Mouse (Mus musculus): Measurements from ENCODE around the gene Doc2g. TPM values are rescaled to one million over a fixed set of nuclear protein-coding genes. Genes with fewer than 3 reads are reported as not detected.
"Not testable (repeated sequence)": the region's sequence is repeated elsewhere in the genome, so short reads cannot be mapped to it uniquely, and the experiment has no call there.

Doc2g gene
- 1 to 10 TPM; 2.9 to 3.2 TPM for total RNA-seq (2021)
- long read RNA-seq, partial matches to known transcripts = 0 of 1 reads
- long read RNA-seq, other reads (novel, unspliced or antisense) = 1 of 1 reads

GRCm38 (mm10) chr19:4003112-4003511, at the start of gene Doc2g:
Gene Doc2g, plus strand, starts transcription at chr19:4003313.
- no peak for DNase-seq (ENCODE audit: low spot score in 2 of 2)

GRCm38 (mm10) chr19:3955033-3955432, 48.1 kb upstream of the Doc2g start:
- DNase-seq (ENCODE audit: low spot score in 2 of 2) = no peak

GRCm38 (mm10) chr19:3955804-3956203, 47.3 kb upstream of the Doc2g start:
- DNase-seq (ENCODE audit: low spot score in 2 of 2) = no peak

- DNase-seq (ENCODE audit: low spot score in 2 of 2) = not testable (repeated sequence)
Measured at GRCm38 (mm10) chr19:3957296-3958036, 45.6 kb upstream of the Doc2g start.

- DNase-seq (ENCODE audit: low spot score in 2 of 2) = peak in 1 of 2 experiments; percentile 19
Measured at GRCm38 (mm10) chr19:3958470-3958869, 44.6 kb upstream of the Doc2g start, which contains the start of gene Aldh3b3. Gene Aldh3b3, plus strand, starts transcription at chr19:3958645.

GRCm38 (mm10) chr19:3959030-3959429, 44.1 kb upstream of the Doc2g start:
- no peak for DNase-seq (ENCODE audit: low spot score in 2 of 2)

- no peak for DNase-seq (ENCODE audit: low spot score in 2 of 2)
Measured at GRCm38 (mm10) chr19:3960211-3960610, 42.9 kb upstream of the Doc2g start.

GRCm38 (mm10) chr19:3961805-3962204, 41.3 kb upstream of the Doc2g start:
- not testable (repeated sequence) for DNase-seq (ENCODE audit: low spot score in 2 of 2)

- DNase-seq (ENCODE audit: low spot score in 2 of 2) = no peak
Measured at GRCm38 (mm10) chr19:3962469-3962868, 40.6 kb upstream of the Doc2g start.

GRCm38 (mm10) chr19:3964030-3964429, 39.1 kb upstream of the Doc2g start:
- no peak for DNase-seq (ENCODE audit: low spot score in 2 of 2)

- DNase-seq (ENCODE audit: low spot score in 2 of 2) = no peak
Measured at GRCm38 (mm10) chr19:3966330-3967075, 36.6 kb upstream of the Doc2g start.

- DNase-seq (ENCODE audit: low spot score in 2 of 2) = no peak
Measured at GRCm38 (mm10) chr19:3967258-3967657, 35.9 kb upstream of the Doc2g start.

- DNase-seq (ENCODE audit: low spot score in 2 of 2) = no peak
Measured at GRCm38 (mm10) chr19:3972229-3972628, 30.9 kb upstream of the Doc2g start, which contains the start of gene Aldh3b2. Gene Aldh3b2, plus strand, starts transcription at chr19:3972328.

GRCm38 (mm10) chr19:3974608-3975007, 28.5 kb upstream of the Doc2g start:
- not testable (repeated sequence) for DNase-seq (ENCODE audit: low spot score in 2 of 2)

- no peak for DNase-seq (ENCODE audit: low spot score in 2 of 2)
Measured at GRCm38 (mm10) chr19:3975866-3976265, 27.2 kb upstream of the Doc2g start.

GRCm38 (mm10) chr19:3980309-3980708, 22.8 kb upstream of the Doc2g start:
- DNase-seq (ENCODE audit: low spot score in 2 of 2) = peak; percentile 60 to 89

- no peak for DNase-seq (ENCODE audit: low spot score in 2 of 2)
Measured at GRCm38 (mm10) chr19:3980917-3981316, 22.2 kb upstream of the Doc2g start.

- peak in 1 of 2 experiments; percentile 26 for DNase-seq (ENCODE audit: low spot score in 2 of 2)
Measured at GRCm38 (mm10) chr19:3983527-3984200, 19.4 kb upstream of the Doc2g start.

GRCm38 (mm10) chr19:3985261-3985681, 17.8 kb upstream of the Doc2g start:
- no peak for DNase-seq (ENCODE audit: low spot score in 2 of 2)

- peak; percentile 53 to 71 for DNase-seq (ENCODE audit: low spot score in 2 of 2)
Measured at GRCm38 (mm10) chr19:3986334-3986733, 16.8 kb upstream of the Doc2g start, which contains the start of gene Acy3. Gene Acy3, plus strand, starts transcription at chr19:3986570.

- no peak for DNase-seq (ENCODE audit: low spot score in 2 of 2)
Measured at GRCm38 (mm10) chr19:3988066-3988465, 15.0 kb upstream of the Doc2g start.

Data from layer of hippocampus, adult 18-20 months (tissue).